Mouse (Mus musculus) liver, adult 2 months (tissue): ENCODE results near the gene Tmem63c. TPM values are rescaled to one million over a fixed set of nuclear protein-coding genes. Genes with fewer than 3 reads are reported as not detected.
A peak's percentile ranks its signal among the peaks of the same experiment; 100 is the strongest.

Source experiments
- DNase-seq: peaks from one replicate; pipeline ENCODE4 v3.0.0-alpha.2; 2011; ENCODE audit warnings: low read depth, low spot score; ENCODE audit errors: extremely low read depth
- H3K27ac ChIP-seq: fragments of 200-500 bp; replicated peaks from 2 replicates; pipeline ENCODE4 v1.5.1; 2012; ENCODE audit warnings: low read depth, mild to moderate bottlenecking, control low read depth, inconsistent platforms, low read length; ENCODE audit not compliant: insufficient read depth
- H3K27me3 ChIP-seq: fragments of 200-500 bp; 2 replicates; pipeline ENCODE4 v1.6.1; 2012; ENCODE audit warnings: mild to moderate bottlenecking, moderate library complexity, low read length, inconsistent platforms; ENCODE audit not compliant: control insufficient read depth, insufficient read depth
- H3K36me3 ChIP-seq: fragments of 200-500 bp; 2 replicates; pipeline ENCODE4 v1.6.1; 2012; ENCODE audit warnings: low read length, inconsistent platforms; ENCODE audit not compliant: control insufficient read depth, insufficient read depth
- H3K4me1 ChIP-seq: fragments of 200-500 bp; 2 replicates; pipeline ENCODE4 v1.6.1; 2011; ENCODE audit warnings: low read length; ENCODE audit not compliant: control insufficient read depth, insufficient read depth
- H3K4me3 ChIP-seq: fragments of 200-500 bp; 2 replicates; pipeline ENCODE4 v1.5.1; 2011; ENCODE audit warnings: low read depth, mild to moderate bottlenecking, control low read depth, low read length, moderate library complexity; ENCODE audit not compliant: insufficient read depth
- H3K79me2 ChIP-seq: fragments of 200-500 bp; 2 replicates; pipeline ENCODE4 v1.6.1; 2012; ENCODE audit warnings: inconsistent platforms, mild to moderate bottlenecking, low read length, moderate library complexity; ENCODE audit not compliant: control insufficient read depth, insufficient read depth
- H3K9ac ChIP-seq: fragments of 200-500 bp; 2 replicates; pipeline ENCODE4 v1.6.1; 2012; ENCODE audit warnings: low read depth, mild to moderate bottlenecking, control low read depth, inconsistent platforms, low read length
- CTCF ChIP-seq: fragments of 200-500 bp; IDR thresholded peaks from 2 replicates; pipeline ENCODE4 v1.5.1; 2011; ENCODE audit warnings: low read depth, low read length, control low read depth
- POLR2A ChIP-seq: fragments of 200-500 bp; IDR thresholded peaks from 2 replicates; pipeline ENCODE4 v1.6.1; 2011; ENCODE audit warnings: low read length, control low read depth; ENCODE audit not compliant: insufficient read depth; ENCODE audit errors: extremely low read depth
- WGBS: fragments of 180-500 bp; shearing (Covaris S2); methylation state at CpG from one replicate; pipeline ENCODE4 v1.1.7; 2018; 5-methylcytosine and 5-hydroxymethylcytosine counted together
- polyA plus RNA-seq: library from polyadenylated mRNA; depleted of rRNA; stranded (reverse); fragments of >200 nt; gene quantifications from 2 replicates; pipeline ENCODE4 v1.2.3, GENCODE M21; 2012
- total RNA-seq: library from RNA; depleted of rRNA; stranded (reverse); fragments of >200 nt; gene quantifications from 2 replicates; pipeline ENCODE4 v1.2.3, GENCODE M21; 2014

Tmem63c gene
- total and polyA plus RNA-seq, 2 experiments, result not detected

DNA sequence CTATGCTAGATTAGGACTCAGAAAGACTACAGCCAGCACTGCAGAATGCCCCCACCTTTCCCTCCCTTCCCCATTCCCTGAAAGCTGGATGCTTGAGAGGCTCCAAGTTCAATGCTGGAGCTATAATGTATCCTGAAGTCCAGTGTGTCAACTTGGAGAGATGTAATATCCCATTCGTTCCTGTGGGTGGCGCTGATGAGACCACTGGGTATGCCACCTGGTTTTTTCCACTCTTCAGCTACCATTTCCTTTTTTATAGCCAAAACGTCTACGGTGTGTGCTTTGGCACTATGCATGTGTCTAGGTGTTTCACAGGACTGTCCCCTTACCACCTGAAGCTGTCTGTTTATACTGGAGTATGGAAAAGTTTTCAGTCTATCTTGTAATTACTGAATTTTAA is 67.2 kb downstream of the Tmem63c start:
- Histone ChIP-seq H3K4me1 (no peaks in the 10 kb centered on the region; the same call in 1 of the 2 replicates), H3K9ac (no peak overlapping the region), H3K27ac (no peak overlapping the region), H3K79me2 (no peaks in the 10 kb centered on the region), H3K4me3 (no peak overlapping the region), H3K36me3 (no peaks in the 10 kb centered on the region), H3K27me3 (no peaks in the 10 kb centered on the region)
- DNase-seq, result no peak
- WGBS, result 41% methylated on average over 4 of the region's 4 CpGs
- TF ChIP-seq CTCF (peak; percentile 24; the same call in 1 of the 2 replicates), POLR2A (no peak)

DNA sequence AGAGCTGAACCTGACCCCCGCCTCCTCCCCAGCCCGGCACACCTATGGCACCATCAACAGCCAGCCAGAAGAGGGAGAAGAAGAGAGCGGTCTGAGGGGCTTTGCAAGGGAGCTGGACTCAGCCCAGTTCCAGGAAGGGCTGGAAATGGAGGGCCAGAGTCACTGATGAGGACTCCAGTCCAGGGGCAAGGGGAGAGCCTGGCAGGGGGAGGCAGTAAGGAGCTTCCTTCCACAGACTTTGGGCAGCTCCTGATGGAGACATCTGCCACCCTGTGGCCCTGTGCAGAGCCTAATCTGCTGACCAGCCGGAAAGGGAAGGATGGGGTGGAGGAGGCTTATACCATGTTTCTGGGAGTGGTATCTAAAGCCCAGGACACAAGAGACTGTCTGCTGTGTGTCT is 68.1 kb downstream of the Tmem63c start:
- 81% methylated on average over 4 of the region's 4 CpGs for WGBS
- H3K27ac ChIP-seq, result no peak overlapping the region

DNA sequence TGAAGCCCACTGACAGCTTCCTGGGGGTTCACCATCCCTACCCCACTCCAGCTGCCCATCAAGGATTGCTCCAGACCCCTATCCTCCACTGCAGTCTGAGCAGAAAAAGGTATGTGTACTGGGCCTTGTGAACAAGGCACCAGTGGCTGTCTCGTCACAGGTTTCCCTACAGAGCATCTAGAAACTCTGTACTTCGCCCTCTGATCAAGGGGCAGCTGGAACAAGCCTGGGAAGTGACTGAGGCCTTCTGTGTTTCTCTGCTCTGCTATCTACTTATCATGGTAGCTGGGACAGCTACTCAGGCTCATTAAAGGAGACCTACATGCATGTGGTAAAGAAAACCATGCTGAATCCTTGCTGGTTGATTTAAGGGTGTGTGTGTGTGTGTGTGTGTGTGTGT is 68.6 kb downstream of the Tmem63c start:
- TF ChIP-seq CTCF (no peak), POLR2A (no peak)
- Histone ChIP-seq H3K36me3 (no peaks in the 10 kb centered on the region), H3K9ac (no peak overlapping the region), H3K4me1 (no peaks in the 10 kb centered on the region; the same call in 1 of the 2 replicates), H3K4me3 (no peak overlapping the region), H3K27me3 (no peaks in the 10 kb centered on the region), H3K27ac (no peak overlapping the region), H3K79me2 (no peaks in the 10 kb centered on the region)
- 49% methylated on average over 2 of the region's 2 CpGs for WGBS
- DNase-seq, result peak; percentile 84

More for the DNA sequence above, 68.1 kb downstream of the Tmem63c start:
- Histone ChIP-seq H3K4me3 (no peak overlapping the region), H3K9ac (no peak overlapping the region), H3K27me3 (no peaks in the 10 kb centered on the region), H3K36me3 (no peaks in the 10 kb centered on the region), H3K79me2 (no peaks in the 10 kb centered on the region), H3K4me1 (no peaks in the 10 kb centered on the region; the same call in 1 of the 2 replicates)
- DNase-seq, result no peak
- TF ChIP-seq CTCF (no peak), POLR2A (no peak)

DNA sequence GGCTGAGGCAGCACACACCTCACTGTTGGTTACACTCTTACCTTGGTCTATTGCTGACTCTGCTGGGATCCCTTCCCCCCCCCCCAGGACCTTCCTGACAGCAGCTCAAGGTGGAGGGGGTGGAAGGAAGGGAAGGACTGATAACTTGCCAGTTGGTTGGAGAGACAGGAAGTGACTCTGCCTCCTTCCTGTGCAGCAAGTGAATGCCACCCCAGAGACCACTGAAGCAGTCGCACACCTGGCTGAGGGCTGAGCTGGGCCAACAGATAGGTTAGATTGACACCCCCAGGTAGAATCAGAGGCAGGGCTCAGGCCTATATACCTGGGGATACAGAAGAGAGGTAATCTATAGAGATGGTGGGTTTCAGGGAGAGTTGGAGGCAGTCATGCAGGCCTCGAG is 70.8 kb downstream of the Tmem63c start:
- Histone ChIP-seq H3K27ac (no peak overlapping the region), H3K79me2 (no peaks in the 10 kb centered on the region), H3K36me3 (no peaks in the 10 kb centered on the region), H3K4me3 (no peak overlapping the region), H3K4me1 (no peaks in the 10 kb centered on the region; the same call in 1 of the 2 replicates), H3K9ac (no peak overlapping the region), H3K27me3 (no peaks in the 10 kb centered on the region)
- no peak for DNase-seq
- 81% methylated on average over 2 of the region's 2 CpGs for WGBS
- TF ChIP-seq POLR2A (no peak), CTCF (no peak)

DNA sequence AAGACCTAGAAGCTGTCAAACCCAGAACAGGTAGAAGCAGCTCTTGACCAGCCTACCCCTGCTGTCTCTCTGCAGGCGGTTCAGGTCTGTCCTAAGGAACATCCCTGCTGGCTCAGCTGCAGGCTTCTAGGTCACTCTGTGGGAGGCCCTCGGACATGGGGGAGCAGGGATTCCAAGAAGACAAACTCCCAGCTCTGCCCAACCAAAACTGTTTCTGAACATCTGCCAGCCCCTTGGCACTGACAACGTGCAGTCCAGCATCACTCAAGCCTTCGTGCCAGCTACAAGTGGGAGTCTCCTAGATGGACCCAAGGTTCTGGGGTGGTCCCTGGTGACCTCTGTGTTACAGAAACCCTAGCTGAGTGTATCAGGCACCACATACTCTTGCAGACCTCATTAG is 72.1 kb downstream of the Tmem63c start:
- Histone ChIP-seq H3K79me2 (no peaks in the 10 kb centered on the region), H3K27ac (no peak overlapping the region), H3K4me3 (no peak overlapping the region), H3K4me1 (no peaks in the 10 kb centered on the region; the same call in 1 of the 2 replicates), H3K9ac (no peak overlapping the region), H3K36me3 (no peaks in the 10 kb centered on the region), H3K27me3 (no peaks in the 10 kb centered on the region)
- TF ChIP-seq POLR2A (no peak), CTCF (no peak)
- no peak for DNase-seq
- WGBS, result 67% methylated on average over 4 of the region's 4 CpGs

DNA sequence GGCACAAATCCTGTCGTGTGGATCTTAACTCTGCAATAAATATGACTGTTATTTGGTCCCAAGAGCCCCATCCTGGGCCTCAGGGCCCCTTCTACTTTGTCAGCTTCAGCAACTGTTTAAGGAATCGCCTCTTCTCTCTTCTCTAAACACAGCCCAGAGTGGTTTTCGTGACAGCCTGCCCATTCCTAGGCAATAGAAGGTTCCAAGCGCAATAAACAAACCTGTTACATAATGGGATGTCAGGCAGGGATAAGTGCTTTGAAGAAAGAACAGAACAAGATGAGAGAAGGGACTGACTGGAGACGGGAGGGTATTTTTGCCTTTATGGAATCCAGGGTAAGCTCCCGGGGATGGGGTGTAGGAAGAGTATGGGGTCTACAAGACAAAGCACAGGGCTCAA is 72.5 kb downstream of the Tmem63c start:
- Histone ChIP-seq H3K36me3 (no peaks in the 10 kb centered on the region), H3K4me3 (no peak overlapping the region), H3K27me3 (no peaks in the 10 kb centered on the region), H3K9ac (no peak overlapping the region), H3K79me2 (no peaks in the 10 kb centered on the region), H3K27ac (no peak overlapping the region), H3K4me1 (no peaks in the 10 kb centered on the region; the same call in 1 of the 2 replicates)
- no peak for DNase-seq
- WGBS, result 71% methylated on average over 6 of the region's 6 CpGs
- TF ChIP-seq POLR2A (no peak), CTCF (no peak)
